Mouse (Mus musculus) CH12.LX (cell line): ENCODE measurements around the gene Plekhs1. TPM values are rescaled to one million over a fixed set of nuclear protein-coding genes. Genes with fewer than 3 reads are reported as not detected.

Source experiments
- DNase-seq: peaks from one replicate; pipeline ENCODE4 v3.0.0-alpha.2; 2013; ENCODE audit errors: extremely low read depth
- H3K27ac ChIP-seq: 2 replicates; pipeline ENCODE4 v1.5.1; 2012; ENCODE audit warnings: low read depth, mild to moderate bottlenecking, control low read depth, moderate library complexity; ENCODE audit not compliant: insufficient read depth
- H3K27me3 ChIP-seq: replicated peaks from 2 replicates; pipeline ENCODE3; 2012; ENCODE audit warnings: inconsistent platforms
- H3K36me3 ChIP-seq, 2 experiments: replicated peaks in 1 of 2; 2 replicates each; pipeline versions ENCODE3 to v1.6.1; 2012; ENCODE audit warnings: inconsistent platforms in 1 of 2, low read length in 1 of 2, mild to moderate bottlenecking in 1 of 2, mixed read lengths in 1 of 2, moderate library complexity in 1 of 2; ENCODE audit not compliant: control insufficient read depth in 1 of 2, insufficient read depth in 1 of 2
- H3K4me1 ChIP-seq, 2 experiments: 2 replicates each; pipeline ENCODE4 v1.6.1; 2012; ENCODE audit warnings: inconsistent platforms in 1 of 2, moderate library complexity in 1 of 2; ENCODE audit not compliant: insufficient read depth in 2 of 2, control insufficient read depth in 1 of 2
- H3K4me2 ChIP-seq: 2 replicates; pipeline ENCODE4 v1.6.1; 2012; ENCODE audit warnings: low read depth, mild to moderate bottlenecking, control low read depth; ENCODE audit not compliant: poor library complexity, insufficient read depth, severe bottlenecking
- H3K4me3 ChIP-seq, 3 experiments: fragments of 150-350 bp in 1 of 3; sonication (generic) in 1 of 3; replicated peaks in 1 of 3; 2 replicates each; pipeline versions ENCODE3 to v1.5.1; 2011 to 2012; ENCODE audit warnings: low read depth in 2 of 3, low read length in 2 of 3, mild to moderate bottlenecking in 2 of 3, moderate library complexity in 2 of 3, control low read depth in 1 of 3, improper control_type of control experiment in 1 of 3, inconsistent platforms in 1 of 3, mixed read lengths in 1 of 3; ENCODE audit not compliant: poor library complexity in 1 of 3
- H3K79me2 ChIP-seq: replicated peaks from 2 replicates; pipeline ENCODE4 v1.6.1; 2012; ENCODE audit warnings: mild to moderate bottlenecking, moderate library complexity; ENCODE audit not compliant: control insufficient read depth, poor library complexity, insufficient read depth, severe bottlenecking; ENCODE audit errors: extremely low read depth
- H3K9ac ChIP-seq: 2 replicates; pipeline ENCODE4 v1.6.1; 2012; ENCODE audit warnings: low read depth, mild to moderate bottlenecking, control low read depth, moderate library complexity; ENCODE audit not compliant: insufficient read depth
- H3K9me3 ChIP-seq: replicated peaks from 2 replicates; pipeline ENCODE3; 2012; ENCODE audit warnings: low read length, inconsistent platforms, mixed read lengths
- CHD2 ChIP-seq: IDR thresholded peaks from 2 replicates; pipeline ENCODE4 v1.6.1; 2011; ENCODE audit warnings: low read length, improper control_type of control experiment
- E2F4 ChIP-seq: IDR thresholded peaks from 2 replicates; pipeline ENCODE4 v1.6.1; 2011; ENCODE audit warnings: low read depth, low read length, improper control_type of control experiment; ENCODE audit not compliant: insufficient replicate concordance
- ELF1 ChIP-seq: IDR thresholded peaks from 2 replicates; pipeline ENCODE4 v1.6.1; 2014; ENCODE audit warnings: low read depth, mild to moderate bottlenecking, inconsistent platforms, low read length, improper control_type of control experiment
- EP300 ChIP-seq: IDR thresholded peaks from 2 replicates; pipeline ENCODE4 v1.6.1; 2011; ENCODE audit warnings: low read length, improper control_type of control experiment
- ETS1 ChIP-seq: conservative IDR thresholded peaks from 2 replicates; pipeline ENCODE4 v1.6.1; 2012; ENCODE audit warnings: low read depth, mild to moderate bottlenecking, inconsistent platforms, low read length, improper control_type of control experiment, moderate library complexity
- GABPA ChIP-seq: IDR thresholded peaks from 2 replicates; pipeline ENCODE4 v1.6.1; 2012; ENCODE audit warnings: low read depth, low read length, improper control_type of control experiment, inconsistent platforms; ENCODE audit not compliant: insufficient replicate concordance
- HCFC1 ChIP-seq: IDR thresholded peaks from 2 replicates; pipeline ENCODE4 v1.6.1; 2012; ENCODE audit warnings: low read depth, mild to moderate bottlenecking, inconsistent platforms, low read length, improper control_type of control experiment
- KAT2A ChIP-seq: IDR thresholded peaks from 2 replicates; pipeline ENCODE4 v1.6.1; 2012; ENCODE audit warnings: low read length, improper control_type of control experiment, inconsistent platforms; ENCODE audit not compliant: insufficient replicate concordance
- MAFK ChIP-seq: IDR thresholded peaks from 2 replicates; pipeline ENCODE4 v1.6.1; 2011; ENCODE audit warnings: low read length, improper control_type of control experiment; ENCODE audit not compliant: insufficient replicate concordance
- MYC ChIP-seq: IDR thresholded peaks from 2 replicates; pipeline ENCODE4 v1.6.1; 2011; ENCODE audit warnings: low read depth, mild to moderate bottlenecking, improper control_type of control experiment, low read length
- NELFE ChIP-seq: IDR thresholded peaks from 2 replicates; pipeline ENCODE4 v1.6.1; 2011; ENCODE audit warnings: low read depth, low read length, improper control_type of control experiment
- POLR2A ChIP-seq: IDR thresholded peaks from 2 replicates; pipeline ENCODE4 v1.6.1; 2011; ENCODE audit warnings: low read depth, mild to moderate bottlenecking, improper control_type of control experiment, low read length
- POLR2AphosphoS2 ChIP-seq: IDR thresholded peaks from 2 replicates; pipeline ENCODE4 v1.6.1; 2011; ENCODE audit warnings: low read depth, low read length, improper control_type of control experiment
- RCOR1 ChIP-seq: conservative IDR thresholded peaks from 2 replicates; pipeline ENCODE4 v1.6.1; 2012; ENCODE audit warnings: low read depth, mild to moderate bottlenecking, inconsistent platforms, low read length, improper control_type of control experiment
- SIN3A ChIP-seq: IDR thresholded peaks from 2 replicates; pipeline ENCODE4 v1.6.1; 2012; ENCODE audit warnings: low read length, improper control_type of control experiment, inconsistent platforms
- TCF12 ChIP-seq: IDR thresholded peaks from 2 replicates; pipeline ENCODE4 v1.6.1; 2014; ENCODE audit warnings: low read depth, mild to moderate bottlenecking, inconsistent platforms, low read length, improper control_type of control experiment
- UBTF ChIP-seq: IDR thresholded peaks from 2 replicates; pipeline ENCODE4 v1.6.1; 2012; ENCODE audit warnings: low read depth, mild to moderate bottlenecking, inconsistent platforms, low read length, improper control_type of control experiment, moderate library complexity
- USF1 ChIP-seq: IDR thresholded peaks from 2 replicates; pipeline ENCODE4 v1.6.1; 2014; ENCODE audit warnings: low read depth, mild to moderate bottlenecking, inconsistent platforms, low read length, improper control_type of control experiment
- USF2 ChIP-seq: conservative IDR thresholded peaks from 2 replicates; pipeline ENCODE4 v1.6.1; 2011; ENCODE audit warnings: low read depth, low read length, improper control_type of control experiment
- ZC3H11A ChIP-seq: IDR thresholded peaks from 2 replicates; pipeline ENCODE4 v1.6.1; 2012; ENCODE audit warnings: low read depth, mild to moderate bottlenecking, inconsistent platforms, low read length, improper control_type of control experiment
- ZMIZ1 ChIP-seq: IDR thresholded peaks from 2 replicates; pipeline ENCODE4 v1.6.1; 2012; ENCODE audit warnings: low read depth, mild to moderate bottlenecking, inconsistent platforms, low read length, improper control_type of control experiment
- dilution Hi-C: fragments of 300-500 bp; cut with MboI; formaldehyde crosslinking; loops from 2 replicates; pipeline ENCODE4 v1.14.3; 2020; ENCODE audit warnings: low sequenced_read_pairs; ENCODE audit not compliant: extremely low pct_unique_long_range_greater_than_20kb, extremely low pct_ligation_motif_present
- in situ Hi-C: fragments of 300-500 bp; cut with MboI; formaldehyde crosslinking; loops from 3 replicates; pipeline ENCODE4 v1.14.3; 2019; ENCODE audit warnings: low sequenced_read_pairs, low pct_ligation_motif_present, low pct_unique_long_range_greater_than_20kb, mixed read lengths
- polyA plus RNA-seq: library from polyadenylated mRNA; unstranded; fragments of >175 nt; gene quantifications from 2 replicates; pipeline ENCODE4 v1.2.1, GENCODE M21; 2012; ENCODE audit warnings: low read depth; ENCODE audit not compliant: insufficient read length
- total RNA-seq, 2 experiments: library from RNA; depleted of rRNA; stranded (reverse); fragments of 300-350 nt in 1 of 2; fragments of >200 nt in 1 of 2; gene quantifications; 2 replicates each; pipeline ENCODE4 v1.2.3; 2012 to 2014

Plekhs1 gene
- not detected in 2 replicates for total RNA-seq (2012; rRNA removed)
- total RNA-seq (2014; rRNA removed): not detected in 2 replicates
- not detected in 2 replicates for polyA plus RNA-seq

GRCm38 (mm10) chr19:56461522-56462101, at the start of gene Plekhs1:
Gene Plekhs1, plus strand, starts transcription at chr19:56461640.
- no peaks in the 10 kb centered on the region for H3K4me1 ChIP-seq
- H3K9me3 ChIP-seq: no peaks in the 10 kb centered on the region
- H3K27me3 ChIP-seq: no peaks in the 10 kb centered on the region
- no peaks in the 10 kb centered on the region for H3K36me3 ChIP-seq
- no peak within 1 kb of the TSS for H3K27ac ChIP-seq
- no peak for TF ChIP-seq NELFE
- no peak for TF ChIP-seq E2F4
- TF ChIP-seq MYC: no peak
- TF ChIP-seq CHD2: no peak
- TF ChIP-seq RCOR1: no peak
- TF ChIP-seq USF2: no peak
- TF ChIP-seq ZMIZ1: no peak
- TF ChIP-seq ELF1: no peak
- no peak for TF ChIP-seq MAFK
- TF ChIP-seq POLR2AphosphoS2: no peak
- TF ChIP-seq KAT2A: no peak
- TF ChIP-seq UBTF: no peak
- dilution Hi-C loops: no loop called here
- DNase-seq: no peak
- no peaks in the 10 kb centered on the region for H3K79me2 ChIP-seq
- in situ Hi-C loops: no loop called here
- no peak within 1 kb of the TSS for H3K4me3 ChIP-seq
- no peak within 1 kb of the TSS for H3K9ac ChIP-seq
- no peak within 1 kb of the TSS for H3K4me2 ChIP-seq

- DNase-seq: no peak
- Histone ChIP-seq H3K4me1 (peaks cover 0 to 3% of the 10 kb centered on the region in 2 experiments; a peak in 2 of 4 replicates), H3K9me3 (no peaks in the 10 kb centered on the region), H3K4me2 (no peak overlapping the region), H3K36me3 (no peaks in the 10 kb centered on the region), H3K9ac (no peak overlapping the region), H3K79me2 (no peaks in the 10 kb centered on the region), H3K4me3 (no peak overlapping the region), H3K27me3 (no peaks in the 10 kb centered on the region), H3K27ac (no peak overlapping the region)
- dilution Hi-C loops: no loop called here
- TF ChIP-seq RCOR1 (no peak), MYC (no peak), POLR2A (no peak), ELF1 (no peak), GABPA (no peak), NELFE (no peak), EP300 (no peak), USF2 (no peak), ETS1 (no peak), USF1 (no peak), SIN3A (no peak), MAFK (no peak), TCF12 (no peak), UBTF (no peak), HCFC1 (no peak), E2F4 (no peak), ZC3H11A (no peak)
- in situ Hi-C loops: no loop called here
Observed at GRCm38 (mm10) chr19:56418404-56418803, 43.0 kb upstream of the Plekhs1 start.
